Mouse (Mus musculus) E14TG2a.4 (cell line): ENCODE measurements around the gene Oit3.

Experiments
- CTCF ChIP-seq: conservative IDR thresholded peaks from 2 replicates; pipeline ENCODE4 v1.5.1; 2014; ENCODE audit warnings: low read length
- NANOG ChIP-seq: IDR thresholded peaks from 2 replicates; pipeline ENCODE4 v1.6.1; 2014; ENCODE audit warnings: borderline replicate concordance, low read length, mixed read lengths
- POU5F1 ChIP-seq: IDR thresholded peaks from 2 replicates; pipeline ENCODE4 v1.6.1; 2014; ENCODE audit warnings: low read length, borderline replicate concordance

DNA sequence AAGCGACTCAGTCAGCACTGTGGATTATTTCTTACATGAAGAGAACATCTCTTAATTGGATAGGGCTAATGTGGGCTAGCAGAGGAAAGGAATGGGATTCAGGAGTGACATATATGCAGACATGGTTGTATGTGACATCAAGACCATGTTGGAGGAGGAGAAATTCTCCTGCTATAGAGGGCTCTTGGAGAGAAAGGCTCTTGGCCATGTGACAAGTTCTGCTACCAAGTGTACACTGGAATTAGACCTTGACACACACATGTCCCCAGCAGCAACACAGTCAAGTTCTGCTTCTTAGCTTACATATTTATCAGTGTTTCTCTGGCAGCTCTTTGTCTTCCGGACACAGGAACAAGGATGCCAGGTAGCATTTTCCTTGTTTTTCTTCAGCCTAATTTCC, 45.8 kb upstream of the Oit3 start:
- TF ChIP-seq CTCF, result no peak
- no peak for TF ChIP-seq NANOG
- no peak for TF ChIP-seq POU5F1
